ENCODE assay signal across 18 mouse cellular contexts in the genomic region with DNA sequence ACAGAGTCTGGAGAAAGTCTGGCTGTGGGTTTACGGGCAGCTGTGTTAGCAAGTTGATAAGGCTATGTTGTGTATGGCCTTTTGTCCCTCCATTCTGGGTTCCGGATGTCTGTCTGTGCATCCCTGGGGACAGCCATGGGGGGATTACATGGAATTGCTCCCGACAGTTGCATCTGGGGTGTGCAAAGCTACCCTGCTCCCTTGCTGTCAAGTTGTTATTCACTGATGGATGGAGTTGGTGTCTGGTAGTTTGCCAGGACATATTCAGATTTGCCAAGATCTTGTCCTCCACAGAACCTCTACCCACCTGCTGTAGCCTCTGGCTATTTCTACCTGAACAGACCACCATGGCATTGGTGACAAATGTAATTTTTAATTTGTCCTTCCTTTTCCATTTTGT. TPM values are rescaled to one million over a fixed set of nuclear protein-coding genes. Genes with fewer than 3 reads are reported as not detected.
"Had no signal": no experiment of that assay in that cellular context is flagged by ENCODE, and none has a peak within 500 bp of the region (broad histone marks: within the 10 kb centered on the region; RNA-seq: fewer than 3 reads in every experiment).

No protein-coding gene starts in this region.

- H3K4me3 ChIP-seq: lung, embryonic 15.5 days; megakaryocyte, embryonic 14.5 days; midbrain, embryonic 13.5 days; neural tube, embryonic 12.5 days; stomach, embryonic 15.5 days had no signal

- H3K27ac ChIP-seq: lung, embryonic 15.5 days; macrophage; midbrain, embryonic 13.5 days; neural tube, embryonic 12.5 days; stomach, embryonic 15.5 days; stomach, postnatal 0 days had no signal

- DNase-seq: liver, postnatal 0 days; lung, adult 2 months; lung, postnatal 14 days; lung, postnatal 36 days; right cerebral cortex, postnatal 14 days; thymus, adult 2 months; thymus, postnatal 25 days; thymus, postnatal 4 days had no signal

RNA-seq across cellular contexts. Expression of a gene that starts 42.6 kb away (rescaled TPM):
- total RNA-seq: megakaryocyte progenitor cell, adult 5-6 weeks; monocyte, adult 5-6 weeks; neutrophil, adult 5-6 weeks had no signal

RNA-seq across cellular contexts. Expression of a gene that starts 45.2 kb away (rescaled TPM):
- total RNA-seq: megakaryocyte progenitor cell, adult 5-6 weeks; monocyte, adult 5-6 weeks; neutrophil, adult 5-6 weeks had no signal
